Mouse (Mus musculus) layer of hippocampus, adult 9-10 months (tissue): ENCODE data around the gene Pxt1.
A peak's percentile ranks its signal among the peaks of the same experiment; 100 is the strongest.
"Not testable (repeated sequence)": the region's sequence is repeated elsewhere in the genome, so short reads cannot be mapped to it uniquely, and the experiment has no call there.

Experiments used
- DNase-seq: peaks from one replicate; pipeline ENCODE4 v3.0.0; 2022; ENCODE audit warnings: low spot score

The Pxt1 gene

GRCm38 (mm10) chr17:28943740-28944139 is at the start of gene Pxt1:
Gene Pxt1, minus strand, starts transcription at chr17:28943840.
- no peak for DNase-seq

GRCm38 (mm10) chr17:28993004-28993403 is 49.4 kb upstream of the Pxt1 start:
- not testable (repeated sequence) for DNase-seq

GRCm38 (mm10) chr17:28992105-28992504 is 48.5 kb upstream of the Pxt1 start:
- no peak for DNase-seq

- DNase-seq, result no peak
Measured at GRCm38 (mm10) chr17:28991286-28991685, 47.6 kb upstream of the Pxt1 start.

- no peak for DNase-seq
Measured at GRCm38 (mm10) chr17:28990060-28990459, 46.4 kb upstream of the Pxt1 start.

- DNase-seq, result no peak
Measured at GRCm38 (mm10) chr17:28988996-28989395, 45.4 kb upstream of the Pxt1 start.

- DNase-seq, result no peak
Measured at GRCm38 (mm10) chr17:28988291-28988690, 44.7 kb upstream of the Pxt1 start.

GRCm38 (mm10) chr17:28987713-28988112 is 44.1 kb upstream of the Pxt1 start:
- DNase-seq, result no peak

- DNase-seq, result no peak
Measured at GRCm38 (mm10) chr17:28986833-28987232, 43.2 kb upstream of the Pxt1 start.

- DNase-seq, result no peak
Measured at GRCm38 (mm10) chr17:28984724-28985420, 41.2 kb upstream of the Pxt1 start.

- no peak for DNase-seq
Measured at GRCm38 (mm10) chr17:28982591-28982990, 39.0 kb upstream of the Pxt1 start.

GRCm38 (mm10) chr17:28981081-28981480 is 37.4 kb upstream of the Pxt1 start:
- no peak for DNase-seq

GRCm38 (mm10) chr17:28979091-28979490 is 35.5 kb upstream of the Pxt1 start:
- DNase-seq, result no peak

- no peak for DNase-seq
Measured at GRCm38 (mm10) chr17:28970122-28970521, 26.5 kb upstream of the Pxt1 start.

GRCm38 (mm10) chr17:28967021-28967610 is 23.5 kb upstream of the Pxt1 start:
- DNase-seq, result no peak

- DNase-seq, result no peak
Measured at GRCm38 (mm10) chr17:28961596-28961995, 18.0 kb upstream of the Pxt1 start.

- no peak for DNase-seq
Measured at GRCm38 (mm10) chr17:28960597-28960996, 17.0 kb upstream of the Pxt1 start.

GRCm38 (mm10) chr17:28954416-28954815 is 10.8 kb upstream of the Pxt1 start:
- no peak for DNase-seq

GRCm38 (mm10) chr17:28953251-28953650 is 9.6 kb upstream of the Pxt1 start:
- DNase-seq, result no peak

GRCm38 (mm10) chr17:28951831-28952799 is 8.5 kb upstream of the Pxt1 start, which contains the start of gene Kctd20:
Gene Kctd20, plus strand, starts transcription at chr17:28951950.
- peak; percentile 74 for DNase-seq

- no peak for DNase-seq
Measured at GRCm38 (mm10) chr17:28950751-28951150, 7.1 kb upstream of the Pxt1 start.

GRCm38 (mm10) chr17:28948661-28949060 is 5.0 kb upstream of the Pxt1 start:
- DNase-seq, result no peak
